Mouse (Mus musculus) forebrain, embryonic 16.5 days (tissue): ENCODE data around the gene Schip1. TPM values are rescaled to one million over a fixed set of nuclear protein-coding genes. Genes with fewer than 3 reads are reported as not detected.

Experiments
- ATAC-seq: fragments of 200-750 bp; cut with Nextera tagmentation; 2 replicates; pipeline ENCODE4 v1.8.0; 2017; ENCODE audit warnings: mild to moderate bottlenecking, moderate library complexity
- H3K27ac ChIP-seq: fragments of 300-500 bp; sonication (generic); 2 replicates; pipeline ENCODE4 v1.5.1; 2014; ENCODE audit warnings: low read length, control low read depth
- H3K27me3 ChIP-seq: fragments of 300-500 bp; sonication (generic); replicated peaks from 2 replicates; pipeline ENCODE4 v1.6.1; 2014; ENCODE audit warnings: low read length; ENCODE audit not compliant: control insufficient read depth, insufficient read depth
- H3K36me3 ChIP-seq: fragments of 300-500 bp; sonication (generic); 2 replicates; pipeline ENCODE4 v1.6.1; 2014; ENCODE audit not compliant: control insufficient read depth, insufficient read depth
- H3K4me1 ChIP-seq: fragments of 300-500 bp; sonication (generic); replicated peaks from 2 replicates; pipeline ENCODE4 v1.6.1; 2014; ENCODE audit warnings: low read length; ENCODE audit not compliant: control insufficient read depth, insufficient read depth
- H3K4me2 ChIP-seq: fragments of 300-500 bp; sonication (generic); 2 replicates; pipeline ENCODE4 v1.6.1; 2014; ENCODE audit warnings: mild to moderate bottlenecking, low read length, control low read depth
- H3K4me3 ChIP-seq: fragments of 300-500 bp; sonication (generic); replicated peaks from 2 replicates; pipeline ENCODE4 v1.5.1; 2014; ENCODE audit warnings: mild to moderate bottlenecking, low read length, control low read depth
- H3K9ac ChIP-seq: fragments of 300-500 bp; sonication (generic); replicated peaks from 2 replicates; pipeline ENCODE4 v1.6.1; 2014; ENCODE audit warnings: low read depth, low read length, control low read depth
- H3K9me3 ChIP-seq: fragments of 300-500 bp; sonication (generic); 2 replicates; pipeline ENCODE4 v1.6.1; 2016; ENCODE audit warnings: low read length; ENCODE audit not compliant: control insufficient read depth
- WGBS: fragments of 180-500 bp; shearing (Covaris S2); extraction: QIAGEN DNeasy Blood & Tissue Kit; methylation state at CpG from one replicate; pipeline ENCODE4 v1.1.7; 2014; 5-methylcytosine and 5-hydroxymethylcytosine counted together
- polyA plus RNA-seq: library from polyadenylated mRNA; unstranded; fragments of >200 nt; fragmentation: Nextera tagmentation; extraction: Ambion mirVana; gene quantifications from 2 replicates; pipeline ENCODE4 v1.2.1, GENCODE M21; 2015

The Schip1 gene
- polyA plus RNA-seq, 1 experiment from 2014 or later = 173 TPM

DNA sequence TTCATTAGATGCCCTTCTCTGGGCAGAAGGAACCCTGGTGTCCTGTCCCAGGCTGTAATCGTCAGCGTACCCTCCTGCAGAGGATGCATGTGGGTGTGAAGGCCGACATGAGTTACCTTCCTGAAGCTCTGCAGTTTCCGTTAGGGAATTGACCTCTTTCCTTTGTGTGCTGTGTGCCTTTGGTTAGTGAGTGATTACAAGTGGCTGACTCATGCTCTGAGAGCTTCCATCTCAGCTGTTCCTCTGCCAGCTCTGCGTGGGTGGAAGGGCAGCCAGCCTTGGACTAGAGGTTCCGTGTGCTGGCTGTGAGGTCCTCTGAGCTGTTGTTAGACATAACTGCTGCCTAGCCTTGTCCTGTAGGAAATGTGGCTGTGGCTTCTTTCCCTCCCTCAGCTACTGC is 444.0 kb downstream of the Schip1 start:
- WGBS = 62% methylated on average over 6 of the region's 6 CpGs
- Histone ChIP-seq H3K9ac (no peak overlapping the region), H3K27me3 (no peaks in the 10 kb centered on the region), H3K4me3 (no peak overlapping the region), H3K27ac (no peak overlapping the region), H3K4me1 (peaks cover 4% of the 10 kb centered on the region), H3K4me2 (no peak overlapping the region), H3K36me3 (no peaks in the 10 kb centered on the region), H3K9me3 (no peaks in the 10 kb centered on the region)
- ATAC-seq = no peak

- Histone ChIP-seq H3K27ac (no peak overlapping the region), H3K9me3 (no peaks in the 10 kb centered on the region), H3K4me1 (peaks cover 11% of the 10 kb centered on the region), H3K4me2 (no peak overlapping the region), H3K27me3 (no peaks in the 10 kb centered on the region), H3K9ac (no peak overlapping the region), H3K36me3 (no peaks in the 10 kb centered on the region), H3K4me3 (no peak overlapping the region)
- 85% methylated on average over 5 of the region's 5 CpGs for WGBS
- no peak for ATAC-seq
Observed at GRCm38 (mm10) chr3:68510872-68511271, 446.3 kb downstream of the Schip1 start.

DNA sequence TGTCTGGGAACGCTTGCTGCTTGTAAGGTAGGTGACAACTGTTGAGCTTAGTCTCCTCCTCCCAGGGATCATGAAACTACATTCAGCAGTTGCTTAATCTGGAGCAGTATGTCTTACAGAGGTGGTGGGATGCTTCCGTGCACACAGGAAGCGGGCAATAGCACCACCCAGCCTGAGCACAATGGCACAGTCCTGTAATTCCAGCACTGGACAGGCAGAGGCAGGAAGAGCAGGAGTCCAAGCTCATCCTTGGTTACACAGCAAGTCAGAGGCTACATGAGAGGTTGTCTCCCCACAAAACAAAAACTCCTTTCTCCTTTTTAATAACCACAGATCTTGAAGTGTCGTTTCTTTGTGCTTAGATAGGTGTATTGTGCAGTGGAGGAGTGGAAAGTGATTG is 447.1 kb downstream of the Schip1 start:
- Histone ChIP-seq H3K4me3 (no peak overlapping the region), H3K9ac (no peak overlapping the region), H3K4me1 (peaks cover 18% of the 10 kb centered on the region), H3K27ac (no peak overlapping the region), H3K36me3 (no peaks in the 10 kb centered on the region), H3K9me3 (no peaks in the 10 kb centered on the region), H3K4me2 (no peak overlapping the region), H3K27me3 (no peaks in the 10 kb centered on the region)
- ATAC-seq = no peak
- 84% methylated on average over 4 of the region's 4 CpGs for WGBS

DNA sequence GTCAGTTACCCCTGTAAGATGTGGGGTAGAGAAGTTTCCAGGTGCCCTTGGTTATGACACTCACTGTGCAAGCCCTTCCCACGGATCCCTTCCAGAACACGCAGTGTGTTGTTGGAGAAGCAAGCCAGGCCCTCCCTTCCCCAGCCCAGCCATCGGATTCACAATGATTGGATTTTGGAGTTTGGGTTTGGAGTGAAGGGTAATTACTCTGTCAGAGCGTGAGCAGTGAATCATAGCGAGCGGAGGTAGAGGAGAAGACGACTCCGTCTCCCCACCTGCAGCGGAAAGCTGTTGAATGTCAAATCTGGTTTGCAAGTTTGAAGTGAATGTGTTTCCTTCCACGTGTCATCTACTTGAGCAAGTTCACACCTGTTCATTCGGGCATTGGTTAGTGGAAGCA is 447.7 kb downstream of the Schip1 start:
- Histone ChIP-seq H3K9ac (no peak overlapping the region), H3K4me2 (no peak overlapping the region), H3K27ac (no peak overlapping the region), H3K4me3 (no peak overlapping the region), H3K9me3 (no peaks in the 10 kb centered on the region), H3K36me3 (no peaks in the 10 kb centered on the region), H3K4me1 (peaks cover 19% of the 10 kb centered on the region), H3K27me3 (no peaks in the 10 kb centered on the region)
- 70% methylated on average over 11 of the region's 11 CpGs for WGBS
- ATAC-seq = no peak

DNA sequence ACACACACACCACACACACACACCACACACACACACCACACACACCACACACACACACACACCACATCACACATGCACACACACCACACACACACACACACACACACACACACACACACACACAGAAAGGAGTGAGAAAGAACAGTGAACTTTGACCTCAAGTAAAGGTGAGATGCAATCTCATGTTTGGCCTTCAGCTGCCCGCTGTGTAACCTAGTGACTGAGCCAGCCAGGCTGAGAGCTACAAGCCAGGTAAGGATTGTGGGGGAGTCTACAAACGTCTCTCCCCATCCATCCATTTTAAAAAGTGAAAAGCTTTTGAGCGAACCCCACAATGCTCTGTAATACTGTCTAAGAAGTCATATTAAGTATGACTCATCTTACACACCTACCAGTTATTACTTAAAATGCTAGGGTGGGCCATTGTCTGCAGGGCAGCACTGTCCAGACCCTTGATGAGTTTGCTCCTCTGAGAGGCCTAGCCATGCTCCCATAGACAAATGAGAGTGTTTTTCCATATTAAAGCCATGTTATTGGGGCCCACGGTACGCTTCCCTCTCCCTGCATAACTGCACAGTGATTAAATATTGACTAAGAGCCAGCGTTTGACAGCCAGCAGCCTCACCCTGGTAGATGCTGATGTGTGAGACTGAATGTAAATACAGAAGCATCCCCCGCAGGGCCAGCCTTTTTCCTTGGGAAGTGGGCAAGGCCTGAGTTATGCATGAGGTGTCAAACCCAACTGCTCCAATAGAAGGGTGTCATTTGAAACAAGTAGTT is 448.9 kb downstream of the Schip1 start:
- no peaks in the 10 kb centered on the region for H3K27me3 ChIP-seq
- peak; percentile 79 for ATAC-seq
- H3K9me3 ChIP-seq = no peaks in the 10 kb centered on the region
- no peak overlapping the region for H3K4me3 ChIP-seq
- H3K36me3 ChIP-seq = no peaks in the 10 kb centered on the region
- WGBS = 35% methylated on average over 7 of the region's 7 CpGs
- H3K4me2 ChIP-seq = no peak overlapping the region
- H3K9ac ChIP-seq = no peak overlapping the region
- peaks cover 23% of the 10 kb centered on the region for H3K4me1 ChIP-seq
- H3K27ac ChIP-seq = no peak overlapping the region

GRCm38 (mm10) chr3:68514120-68514497 is 449.5 kb downstream of the Schip1 start:
- Histone ChIP-seq H3K27ac (no peak overlapping the region), H3K4me1 (peaks cover 23% of the 10 kb centered on the region), H3K4me2 (no peak overlapping the region), H3K27me3 (no peaks in the 10 kb centered on the region), H3K36me3 (no peaks in the 10 kb centered on the region), H3K9ac (no peak overlapping the region), H3K9me3 (no peaks in the 10 kb centered on the region), H3K4me3 (no peak overlapping the region)
- 26% methylated on average over 3 of the region's 3 CpGs for WGBS
- ATAC-seq = peak; percentile 54

DNA sequence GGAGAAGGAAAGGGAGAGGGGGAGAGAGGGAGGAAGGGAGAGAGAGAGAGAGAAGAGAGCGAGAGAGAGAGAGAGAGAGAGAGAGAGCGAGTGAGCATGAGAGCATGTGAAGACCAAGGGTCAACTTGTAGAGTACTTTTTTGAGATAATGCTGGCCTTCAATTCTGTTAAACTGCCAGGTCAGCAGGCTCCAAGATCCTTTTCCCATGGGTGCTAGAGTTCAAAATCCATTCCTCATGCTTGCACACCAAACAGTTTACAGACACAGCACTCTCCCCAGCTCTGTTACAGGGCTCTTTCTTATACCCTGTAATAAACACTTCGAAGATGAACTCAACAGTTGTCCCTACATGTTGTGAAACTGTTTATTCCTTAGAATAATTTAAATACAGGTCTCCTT is 450.1 kb downstream of the Schip1 start:
- no peaks in the 10 kb centered on the region for H3K9me3 ChIP-seq
- H3K4me3 ChIP-seq = no peak overlapping the region
- 86% methylated on average over 3 of the region's 3 CpGs for WGBS
- H3K4me2 ChIP-seq = no peak overlapping the region
- H3K9ac ChIP-seq = no peak overlapping the region
- no peak for ATAC-seq
- H3K27ac ChIP-seq = no peak overlapping the region
- no peaks in the 10 kb centered on the region for H3K36me3 ChIP-seq
- H3K27me3 ChIP-seq = no peaks in the 10 kb centered on the region
- H3K4me1 ChIP-seq = peaks cover 23% of the 10 kb centered on the region

DNA sequence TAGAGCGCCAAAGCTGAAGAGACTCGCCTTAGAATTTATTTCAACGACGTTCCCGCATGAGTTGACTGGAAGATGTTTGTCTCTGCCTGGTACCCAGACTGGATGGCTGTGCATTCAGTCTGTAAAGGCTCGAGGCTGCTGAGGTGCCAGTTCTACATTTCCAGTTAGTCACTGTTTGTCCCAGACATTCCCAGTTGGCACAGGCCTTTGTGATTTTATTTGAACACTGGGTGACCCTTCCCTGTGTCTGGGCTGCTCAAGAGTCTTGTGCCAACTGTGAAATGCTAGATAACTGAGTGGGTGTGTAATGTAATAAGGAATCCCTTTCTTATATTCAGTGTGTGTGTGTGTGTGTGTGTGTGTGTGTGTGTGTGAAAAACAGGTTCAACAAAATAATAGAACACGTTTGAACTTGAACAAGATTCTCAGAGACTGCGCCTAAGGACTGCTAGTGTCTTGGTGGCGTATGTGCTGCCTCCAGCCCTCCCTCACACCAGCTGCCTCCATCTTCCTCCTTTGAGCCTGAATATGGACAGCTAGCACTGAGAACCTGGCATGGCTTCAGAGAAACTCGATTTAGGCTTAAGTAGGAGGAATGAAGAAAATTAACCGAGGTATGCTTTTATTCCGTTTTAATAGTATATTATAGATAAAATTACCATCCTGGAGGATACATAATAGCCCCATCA is 451.9 kb downstream of the Schip1 start:
- peaks cover 23% of the 10 kb centered on the region for H3K4me1 ChIP-seq
- no peak overlapping the region for H3K27ac ChIP-seq
- 52% methylated on average over 12 of the region's 12 CpGs for WGBS
- ATAC-seq = no peak
- no peak overlapping the region for H3K4me3 ChIP-seq
- H3K4me2 ChIP-seq = no peak overlapping the region
- H3K9me3 ChIP-seq = no peaks in the 10 kb centered on the region
- H3K36me3 ChIP-seq = no peaks in the 10 kb centered on the region
- no peak overlapping the region for H3K9ac ChIP-seq
- H3K27me3 ChIP-seq = no peaks in the 10 kb centered on the region

GRCm38 (mm10) chr3:68517236-68517635 is 452.6 kb downstream of the Schip1 start:
- no peak for ATAC-seq

More at GRCm38 (mm10) chr3:68517236-68517635, 452.6 kb downstream of the Schip1 start:
- Histone ChIP-seq H3K9ac (no peak overlapping the region), H3K36me3 (no peaks in the 10 kb centered on the region), H3K27me3 (no peaks in the 10 kb centered on the region), H3K4me2 (no peak overlapping the region), H3K27ac (no peak overlapping the region), H3K4me1 (peaks cover 23% of the 10 kb centered on the region), H3K4me3 (no peak overlapping the region), H3K9me3 (no peaks in the 10 kb centered on the region)
- WGBS = 25% methylated on average over 7 of the region's 7 CpGs
